Mouse (Mus musculus) right cerebral cortex, adult 2 months (tissue): ENCODE data around the gene Cyp2c55.
A peak's percentile ranks its signal among the peaks of the same experiment; 100 is the strongest.

Experiments
- DNase-seq, 2 experiments: peaks; one replicate each; pipeline ENCODE4 v3.0.0; 2021 to 2022; ENCODE audit warnings: low spot score in 2 of 2

The Cyp2c55 gene

GRCm38 (mm10) chr19:39006715-39007114 is at the start of gene Cyp2c55:
Cyp2c55 (plus strand) TSS chr19:39007019.
- no peak for DNase-seq

- DNase-seq = no peak
These were observed 36.1 kb upstream of the Cyp2c55 start for GRCm38 (mm10) chr19:38970741-38971140.

GRCm38 (mm10) chr19:38972581-38972980 is 34.2 kb upstream of the Cyp2c55 start:
- DNase-seq = no peak

DNA sequence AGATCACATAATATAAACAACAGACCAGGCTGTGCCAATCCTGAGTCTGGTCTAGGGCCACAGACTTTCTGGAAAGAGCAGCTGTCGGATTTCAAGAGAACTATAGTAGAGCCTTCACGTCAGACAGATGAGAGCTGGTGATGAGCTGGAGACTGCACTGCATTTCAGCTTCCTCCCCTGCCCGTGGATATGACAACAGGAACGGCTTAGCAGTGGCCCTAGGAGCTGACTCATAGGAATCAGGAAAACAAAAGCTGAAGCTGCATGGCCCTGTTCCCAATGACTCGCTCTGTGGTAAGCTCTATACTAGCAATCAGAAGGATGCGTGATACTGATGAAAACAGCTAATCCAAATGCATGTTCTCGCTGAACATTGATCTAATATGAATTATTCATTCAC is 33.2 kb upstream of the Cyp2c55 start:
- peak; percentile 5 to 18 for DNase-seq

DNA sequence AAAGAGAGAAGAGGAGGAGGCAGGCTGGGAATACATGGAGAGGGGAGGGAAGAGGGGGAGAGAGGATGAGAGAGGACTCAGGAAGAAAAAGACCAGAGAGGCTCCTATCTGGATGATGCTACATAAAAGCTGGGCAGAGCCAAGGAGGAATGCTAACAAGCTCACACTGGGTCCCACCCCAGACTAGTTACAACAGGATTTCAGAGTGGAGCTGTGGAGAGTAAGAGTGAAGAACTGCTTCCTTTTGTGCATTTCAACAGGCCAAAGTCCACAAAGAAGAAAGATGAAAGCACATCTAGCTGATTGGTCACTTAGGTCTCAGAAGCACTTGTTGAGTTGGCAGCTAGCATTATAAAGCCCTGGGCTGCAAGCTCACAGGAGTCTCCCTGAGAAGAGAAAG is 30.6 kb upstream of the Cyp2c55 start:
- DNase-seq = no peak

GRCm38 (mm10) chr19:38981966-38982365 is 24.9 kb upstream of the Cyp2c55 start:
- DNase-seq = peak; percentile 83 to 86

DNA sequence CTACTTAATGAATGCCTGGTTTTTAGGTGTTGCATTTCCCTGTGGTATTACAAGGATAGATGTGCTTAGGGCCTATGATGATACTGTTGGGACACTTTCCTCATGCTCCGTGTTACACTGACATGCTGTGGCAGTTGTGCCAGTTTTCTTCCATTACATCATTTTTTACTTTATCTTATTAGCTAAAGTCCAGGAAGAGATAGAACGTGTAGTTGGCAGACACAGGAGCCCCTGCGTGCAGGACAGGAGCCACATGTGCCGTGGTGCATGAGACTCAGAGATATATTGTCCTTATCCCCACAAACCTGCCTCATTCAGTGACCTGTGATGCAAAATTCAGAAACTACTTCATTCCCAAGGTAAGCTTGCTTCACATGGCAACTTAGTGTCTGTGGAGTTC is 8.6 kb upstream of the Cyp2c55 start:
- no peak for DNase-seq

DNA sequence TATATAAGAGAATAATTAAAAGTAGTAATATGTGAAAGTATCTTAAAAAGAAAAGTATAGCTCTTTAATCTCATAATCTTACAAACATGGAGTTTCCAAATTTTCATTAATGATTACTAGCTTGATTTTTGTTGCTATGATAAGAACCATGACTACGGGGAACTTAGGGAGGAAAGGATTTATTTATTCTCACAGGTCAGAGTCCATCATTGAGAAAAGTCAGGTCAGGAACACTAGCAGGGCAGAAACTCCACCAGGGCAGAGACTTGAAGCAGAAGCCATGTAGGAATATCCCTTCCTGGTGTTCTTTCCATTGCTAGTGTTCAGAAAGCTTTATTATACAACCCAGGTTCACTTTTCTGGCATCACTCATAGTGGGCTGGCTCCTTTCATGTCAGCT is 8.1 kb upstream of the Cyp2c55 start:
- no peak for DNase-seq

DNA sequence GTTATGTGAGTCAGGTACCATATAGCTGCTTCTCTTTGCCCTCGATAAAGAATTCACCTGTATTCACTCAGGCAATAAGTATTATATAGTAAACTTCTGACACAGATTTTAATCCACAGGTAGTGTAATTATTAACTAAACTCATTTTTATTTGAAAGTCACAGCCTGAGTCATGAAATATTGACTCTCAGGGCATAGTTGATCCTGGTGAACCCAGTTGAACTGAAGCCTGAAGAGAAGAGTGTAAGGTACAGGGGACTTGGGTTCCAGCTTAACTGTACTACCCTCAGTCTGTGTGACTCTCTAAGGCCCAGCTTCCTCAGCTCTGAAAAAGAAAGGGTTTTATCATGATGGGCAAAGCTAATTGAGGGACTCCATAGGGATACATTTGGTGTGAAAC is 1.7 kb upstream of the Cyp2c55 start:
- no peak for DNase-seq

DNA sequence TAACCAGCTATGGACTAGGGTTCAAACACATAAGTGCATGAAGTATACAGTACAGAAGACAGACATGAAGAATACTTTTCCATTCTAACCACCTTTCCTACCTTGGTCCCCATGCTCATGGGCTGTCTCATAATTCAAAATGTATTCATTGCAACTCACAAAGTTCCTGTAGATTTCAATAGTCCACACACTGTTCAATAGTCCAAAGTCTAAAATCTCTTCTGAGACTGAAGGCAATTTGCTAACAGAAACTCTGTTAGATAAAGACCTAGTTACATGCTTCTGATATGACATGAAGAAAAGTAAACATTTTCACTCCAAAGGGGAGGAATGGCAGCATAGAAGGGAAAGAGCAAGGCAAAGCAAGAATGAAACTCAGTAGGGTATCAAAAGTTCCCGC is 51.1 kb downstream of the Cyp2c55 start:
- DNase-seq = no peak

DNA sequence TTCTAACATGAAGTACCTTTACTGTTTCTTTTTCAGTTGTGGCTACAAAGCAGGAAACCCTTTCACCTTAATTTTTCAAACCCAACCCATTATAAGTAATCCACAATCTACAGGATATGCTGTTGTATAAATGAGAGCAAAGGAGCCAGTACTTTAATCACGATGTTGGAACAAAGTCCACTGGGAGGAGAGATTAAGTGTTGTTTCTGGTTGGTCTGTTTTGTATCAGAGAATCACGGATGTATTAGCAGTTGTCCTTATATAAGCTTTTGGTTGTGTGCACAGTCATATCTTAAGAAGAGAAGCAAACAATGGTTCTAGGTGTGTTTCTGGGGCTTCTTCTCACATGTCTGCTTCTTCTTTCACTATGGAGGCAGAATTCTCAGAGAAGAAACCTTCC is 53.9 kb downstream of the Cyp2c55 start, which contains the start of gene Cyp2c65:
Gene Cyp2c65, plus strand, starts transcription at position 297 of the 400 bp plus-strand sequence.
- DNase-seq = no peak
